Mouse (Mus musculus) activated CD4-positive, CD25-positive, alpha-beta regulatory T cell, adult 4 months (primary cell): ENCODE data around the gene Map3k12. TPM values are rescaled to one million over a fixed set of nuclear protein-coding genes. Genes with fewer than 3 reads are reported as not detected.

Experiments
- ATAC-seq: one replicate; pipeline ENCODE4 v1.8.0; 2017
- polyA plus RNA-seq, 2 experiments: library from polyadenylated mRNA; unstranded; fragments of 100-300 nt; shearing (Covaris generic); gene quantifications; one replicate each; pipeline ENCODE4 v1.2.1; 2017

Map3k12 gene
- polyA plus RNA-seq, 2 experiments from 2014 or later, result 5.5 to 6.2 TPM

- no peak for ATAC-seq
These were observed 57.5 kb downstream of the Map3k12 start for GRCm38 (mm10) chr15:102459381-102459780.

- ATAC-seq, result peak; percentile 93
These were observed 58.0 kb downstream of the Map3k12 start, which contains the start of gene Prr13 for GRCm38 (mm10) chr15:102458904-102459317. Gene Prr13, plus strand, starts transcription at chr15:102459028.

- ATAC-seq, result peak; percentile 28
These were observed 58.7 kb downstream of the Map3k12 start for GRCm38 (mm10) chr15:102458050-102458736.

- no peak for ATAC-seq
These were observed 60.9 kb downstream of the Map3k12 start for GRCm38 (mm10) chr15:102455993-102456392.

- no peak for ATAC-seq
These were observed 65.0 kb downstream of the Map3k12 start for GRCm38 (mm10) chr15:102451666-102452430.

- ATAC-seq, result no peak
These were observed 65.9 kb downstream of the Map3k12 start for GRCm38 (mm10) chr15:102450928-102451327.

- no peak for ATAC-seq
These were observed 67.5 kb downstream of the Map3k12 start for GRCm38 (mm10) chr15:102449366-102449765.

Other genes with a start within 250 kb of the Map3k12 start
- not detected for gene Gm9918, start 246.5 kb downstream of the Map3k12 start, polyA plus RNA-seq
- 10 to 100 TPM; 36.7 to 40.7 TPM for gene Mfsd5, start 237.6 kb downstream of the Map3k12 start, polyA plus RNA-seq
- 1 to 10 TPM; 3.6 to 5.0 TPM for gene Espl1, start 220.8 kb downstream of the Map3k12 start, polyA plus RNA-seq
- 1,000 to 10,000 TPM; 1,328 to 1,584 TPM for gene Pfdn5, start 190.9 kb downstream of the Map3k12 start, polyA plus RNA-seq
- gene Myg1, start 185.4 kb downstream of the Map3k12 start, polyA plus RNA-seq, result 100 to 1,000 TPM; 109 to 120 TPM
- 10 to 100 TPM; 45.7 to 48.7 TPM for gene Aaas, start 166.3 kb downstream of the Map3k12 start, polyA plus RNA-seq
- not detected for gene Sp7, start 149.9 kb downstream of the Map3k12 start, polyA plus RNA-seq
- 10 to 100 TPM; 20.6 to 21.6 TPM for gene Sp1, start 110.9 kb downstream of the Map3k12 start, polyA plus RNA-seq
- not detected for gene Amhr2, start 71.7 kb downstream of the Map3k12 start, polyA plus RNA-seq
- gene Prr13, start 58.0 kb downstream of the Map3k12 start, polyA plus RNA-seq, result 1,000 to 10,000 TPM; 1,157 to 1,321 TPM
- gene Pcbp2, start 46.5 kb downstream of the Map3k12 start, polyA plus RNA-seq, result 100 to 1,000 TPM; 208 to 220 TPM
- not detected for gene Gm10337, start 13.3 kb downstream of the Map3k12 start, polyA plus RNA-seq
- 10 to 100 TPM; 25.3 to 25.9 TPM for gene Tarbp2, start 1.1 kb upstream of the Map3k12 start, polyA plus RNA-seq
- gene Npff, start 7.9 kb upstream of the Map3k12 start, polyA plus RNA-seq, result 1 to 10 TPM; 3.7 to 5.7 TPM
- 1 to 10 TPM in 1 of 2 experiments, not detected in 1; 1.5 TPM for gene Gm28047, start 108.0 kb upstream of the Map3k12 start, polyA plus RNA-seq
- gene Atf7, start 108.4 kb upstream of the Map3k12 start, polyA plus RNA-seq, result 10 to 100 TPM; 32.4 to 36.5 TPM
- 100 to 1,000 TPM in 1 of 2 experiments, 10 to 100 TPM in 1; 48.2 to 100 TPM for gene Atp5g2, start 155.3 kb upstream of the Map3k12 start, polyA plus RNA-seq
- 10 to 100 TPM; 26.1 to 39.2 TPM for gene Calcoco1, start 205.1 kb upstream of the Map3k12 start, polyA plus RNA-seq